Mouse (Mus musculus) embryonic stem cell, embryonic (primary cell): ENCODE measurements around the gene Nlgn1.

Experiments used
- CTCF ChIA-PET, 4 experiments: fragments of 300-600 bp in 2 of 4; fragments of 350-600 bp in 2 of 4; sonication (Branson Sonifier 250); formaldehyde crosslinking; loops; one replicate each; lab custom pipeline; 2022; ENCODE audit warnings: inconsistent platforms in 2 of 4; lab: Charles Lee
- POLR2A ChIA-PET, 4 experiments: fragments of 300-600 bp in 2 of 4; fragments of 350-600 bp in 2 of 4; sonication (Branson Sonifier 250); formaldehyde crosslinking; loops; one replicate each; lab custom pipeline; 2022; ENCODE audit warnings: antibody characterized with exemption in 4 of 4, inconsistent platforms in 1 of 4; lab: Charles Lee

Nlgn1 gene

DNA sequence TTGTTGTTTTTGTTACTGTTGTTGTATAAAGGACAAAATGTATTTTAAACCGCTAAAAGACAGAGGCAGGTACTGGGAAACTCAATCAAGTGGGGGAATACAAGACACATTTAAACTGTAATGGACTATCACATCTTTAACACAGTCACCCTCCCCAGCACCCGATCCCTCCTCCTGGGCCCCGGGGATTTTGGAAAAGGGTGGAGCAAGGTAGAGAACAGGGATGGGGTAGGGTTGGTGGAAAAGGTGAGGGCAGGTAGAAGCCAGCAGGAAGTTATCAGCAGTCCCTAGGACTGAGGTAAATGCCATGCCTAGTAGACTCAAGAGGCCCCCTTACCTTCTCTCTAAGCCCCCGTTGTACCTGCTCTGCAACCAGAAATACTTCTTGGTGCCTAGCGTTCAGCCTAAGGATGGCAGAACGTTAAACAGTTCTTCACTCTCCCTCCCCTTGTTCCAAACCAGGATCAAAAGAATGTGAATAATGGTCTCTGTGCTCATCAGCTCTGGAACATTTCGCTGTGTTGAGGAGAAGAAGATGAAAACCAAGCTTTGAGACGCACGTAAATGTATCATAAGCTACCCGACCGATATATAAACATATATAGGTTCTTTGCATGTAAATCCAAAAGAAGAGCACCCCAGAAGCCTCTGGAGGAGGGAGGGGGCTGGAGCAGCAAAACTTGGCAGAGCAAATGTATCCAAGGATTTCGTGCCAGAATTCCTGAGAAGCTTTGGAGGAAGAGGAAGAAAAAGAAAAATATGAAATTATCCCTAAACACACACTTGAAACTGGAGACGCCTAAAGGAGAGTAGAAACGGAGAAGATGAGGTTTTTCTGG, at the start of gene Nlgn1:
Gene Nlgn1, minus strand, starts transcription at position 61 of the 839 bp plus-strand sequence.
- POLR2A ChIA-PET, result interaction anchor here in 1 of 4 experiments (0.7 kb wide), 1 partner anchor 706 kb away, joined by 3 read pairs; no protein-coding TSS in a partner anchor
- CTCF ChIA-PET, result no interaction called here

DNA sequence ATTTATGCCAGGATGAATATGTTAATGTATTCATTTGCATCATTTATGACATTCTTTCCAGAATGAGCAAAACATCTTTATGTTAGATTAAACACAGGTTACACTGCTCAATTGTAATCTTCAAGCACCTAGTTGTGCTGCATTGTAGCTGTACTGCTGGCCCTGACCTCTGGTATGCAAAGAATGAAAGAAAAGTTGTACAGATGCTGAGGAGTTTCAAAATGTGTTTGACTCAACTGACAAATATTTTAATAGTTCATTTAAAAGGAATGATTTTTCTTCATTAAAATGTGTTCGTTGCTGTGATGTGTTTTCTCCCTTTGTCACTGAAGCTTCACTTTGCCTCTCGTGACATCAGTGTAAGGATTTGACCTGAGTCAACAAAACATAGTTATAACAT, 46.0 kb upstream of the Nlgn1 start:
- ChIA-PET POLR2A (no interaction called here), CTCF (no interaction called here)

DNA sequence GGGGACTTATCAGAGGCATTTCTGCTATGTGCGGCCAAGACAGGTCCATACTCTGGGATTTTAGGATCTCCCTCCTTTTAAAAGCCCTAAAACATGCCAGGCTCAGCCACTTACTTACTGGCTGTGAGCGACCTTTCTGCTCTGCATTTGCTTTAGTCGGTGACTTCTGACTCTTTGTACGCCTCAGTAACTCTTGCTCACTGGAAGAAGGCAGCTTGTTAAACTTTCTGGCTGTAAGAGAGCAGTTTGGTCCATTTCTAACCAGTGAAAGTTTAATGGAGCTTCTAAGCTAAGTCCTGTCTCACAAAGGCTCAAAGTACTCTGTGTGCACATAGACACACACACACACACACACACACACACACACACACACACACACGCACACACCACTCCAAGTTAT, 22.8 kb upstream of the Nlgn1 start:
- ChIA-PET POLR2A (no interaction called here), CTCF (interaction anchor here in 2 of 4 experiments (0.6 to 1.3 kb wide), 3 partner anchors 9 to 37 kb away, joined by 5 to 10 read pairs (median 10); no protein-coding TSS in a partner anchor)

DNA sequence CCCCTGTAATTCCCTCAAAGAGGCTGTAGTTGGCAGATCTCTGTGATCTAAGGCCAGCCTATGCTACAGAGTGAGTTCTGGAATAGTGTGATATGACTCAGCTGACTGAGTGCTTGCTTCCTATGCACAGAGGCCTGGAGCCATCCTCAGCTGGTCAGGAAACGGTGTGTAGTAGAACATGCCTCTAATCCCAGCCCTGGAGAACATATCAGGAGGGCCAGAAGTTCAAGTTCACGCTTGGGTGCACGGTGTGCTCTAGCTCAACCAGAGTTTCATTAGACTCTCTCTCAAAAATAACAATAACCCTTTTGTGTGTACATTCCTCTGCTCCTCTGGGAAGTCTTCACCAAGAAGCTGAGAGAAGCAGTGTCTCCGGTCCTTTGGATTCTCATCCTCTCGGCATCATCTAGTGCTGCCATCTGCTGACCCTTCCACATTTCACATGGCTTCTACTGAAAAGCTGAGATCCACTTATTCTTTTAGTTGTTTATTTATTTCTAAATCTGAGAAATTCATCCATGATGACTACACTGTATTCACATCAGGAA, 22.3 kb upstream of the Nlgn1 start:
- CTCF ChIA-PET, result interaction anchor here in 2 of 4 experiments (0.6 to 1.3 kb wide), 3 partner anchors 9 to 37 kb away, joined by 5 to 10 read pairs (median 10); no protein-coding TSS in a partner anchor
- POLR2A ChIA-PET, result no interaction called here

DNA sequence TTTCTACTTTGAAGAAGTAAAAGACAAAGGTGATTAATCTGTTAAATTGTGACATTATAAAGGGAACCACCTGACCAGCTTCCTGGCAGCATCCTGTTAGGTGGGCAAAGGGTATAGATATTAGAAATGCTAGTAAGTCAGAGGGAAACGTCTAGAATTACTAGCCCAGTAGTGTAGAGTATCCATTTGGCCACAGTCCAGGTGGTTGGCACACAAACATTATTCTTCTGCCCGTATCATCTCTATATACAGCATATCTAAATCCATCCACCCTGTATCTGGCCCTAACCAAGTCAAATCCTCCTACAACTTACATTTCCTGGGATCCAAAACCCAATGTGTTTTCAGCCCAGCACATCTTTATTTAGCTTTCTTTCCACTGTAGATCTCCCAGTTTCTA, 5.2 kb upstream of the Nlgn1 start:
- CTCF ChIA-PET, result no interaction called here
- POLR2A ChIA-PET, result interaction anchor here in 1 of 4 experiments (0.6 kb wide), 1 partner anchor 1022 kb away, joined by 4 read pairs; no protein-coding TSS in a partner anchor

DNA sequence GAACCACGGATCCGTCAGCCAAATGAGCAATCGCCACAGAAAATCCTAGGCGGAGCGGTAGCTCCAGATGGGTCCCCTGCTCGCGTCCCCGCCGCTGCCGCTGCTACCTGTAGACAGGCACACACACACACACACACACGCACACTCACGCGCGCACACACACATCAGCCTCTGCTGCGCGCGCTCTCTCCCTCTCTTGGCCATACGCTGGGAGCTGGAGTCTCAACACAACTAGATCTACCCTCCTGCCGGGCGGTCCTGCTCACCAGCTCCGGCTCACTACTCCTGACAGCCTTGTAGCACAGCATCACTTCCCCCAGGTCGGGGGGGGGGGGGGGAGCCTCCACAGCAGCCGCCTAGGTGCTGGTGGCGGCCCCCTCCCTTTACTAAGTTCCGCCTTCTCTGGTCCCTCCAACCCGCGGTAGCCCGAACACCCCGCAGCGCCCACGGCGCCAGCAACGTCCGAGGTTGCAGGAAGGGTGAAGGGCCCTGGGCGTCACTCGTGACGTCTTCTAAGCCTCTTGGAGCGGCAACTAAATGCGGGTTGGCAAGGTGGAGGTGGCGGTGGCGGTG, 1.1 kb upstream of the Nlgn1 start:
- ChIA-PET CTCF (no interaction called here), POLR2A (interaction anchor here in 2 of 4 experiments (0.6 to 0.7 kb wide), 2 partner anchors 705 to 1374 kb away, joined by 3 read pairs; no protein-coding TSS in a partner anchor)

DNA sequence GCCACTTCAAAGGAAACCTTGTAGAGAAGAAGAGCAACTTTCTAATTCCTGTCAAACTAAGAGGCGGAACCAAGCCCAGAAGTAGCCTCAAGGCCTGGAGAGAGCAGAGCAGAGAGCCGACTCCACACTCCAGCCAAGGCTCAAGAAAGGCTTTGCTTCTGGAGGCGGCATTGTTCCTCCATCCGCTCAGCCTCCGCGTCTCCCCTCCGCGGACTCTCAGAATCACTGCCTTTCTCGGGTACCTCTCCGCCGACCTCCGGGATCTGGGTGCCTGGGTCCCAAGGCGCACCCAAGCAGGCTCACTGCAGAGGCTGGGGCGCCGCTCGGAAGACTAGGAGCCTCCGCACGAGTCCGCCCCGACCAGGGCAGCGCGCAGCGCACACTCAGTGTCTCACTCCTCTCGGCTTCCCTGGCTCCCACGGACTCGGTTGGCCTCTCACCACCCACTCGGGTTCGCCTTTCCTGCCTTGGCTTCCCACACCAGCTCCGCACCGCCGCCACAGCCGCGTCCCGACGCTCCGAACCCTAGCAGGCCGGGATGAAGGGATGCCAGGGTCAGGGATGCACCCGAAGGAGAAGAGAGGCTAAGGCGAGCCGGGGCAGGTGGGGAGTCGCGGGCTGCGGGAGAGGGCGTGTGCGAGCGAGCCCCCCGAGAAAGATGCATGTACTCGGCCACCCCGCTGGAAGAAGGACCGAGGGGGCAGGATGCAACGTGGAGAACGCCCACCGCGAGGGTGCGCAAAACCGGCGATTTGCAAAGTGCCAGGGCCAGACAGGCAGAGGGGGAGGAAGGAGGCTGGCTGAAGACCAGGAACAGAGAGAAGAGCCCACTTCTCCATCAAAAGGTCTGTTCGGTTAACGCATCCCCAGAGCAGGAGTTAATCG, 841 bp downstream of the Nlgn1 start:
- CTCF ChIA-PET, result interaction anchor here in 1 of 4 experiments (0.6 kb wide), 1 partner anchor 179 kb away, joined by 9 read pairs; no protein-coding TSS in a partner anchor
- POLR2A ChIA-PET, result no interaction called here

DNA sequence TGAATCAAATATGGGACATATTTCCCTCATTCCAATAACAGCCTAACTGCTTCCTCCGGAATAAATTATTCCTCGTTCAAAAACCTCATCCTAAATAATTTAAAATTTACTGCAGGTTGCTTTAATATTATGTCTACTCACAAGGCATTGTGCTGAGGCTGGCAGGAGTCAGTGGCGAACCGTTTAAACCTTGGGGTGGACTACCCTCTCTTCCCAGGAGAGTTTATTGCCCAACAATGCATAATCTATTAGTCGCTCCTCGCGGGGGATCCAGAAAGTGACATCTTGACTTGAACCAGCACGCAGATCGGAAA, 1.4 kb downstream of the Nlgn1 start:
- POLR2A ChIA-PET, result no interaction called here
- CTCF ChIA-PET, result interaction anchor here in 1 of 4 experiments (0.6 kb wide), 1 partner anchor 178 kb away, joined by 9 read pairs; no protein-coding TSS in a partner anchor

DNA sequence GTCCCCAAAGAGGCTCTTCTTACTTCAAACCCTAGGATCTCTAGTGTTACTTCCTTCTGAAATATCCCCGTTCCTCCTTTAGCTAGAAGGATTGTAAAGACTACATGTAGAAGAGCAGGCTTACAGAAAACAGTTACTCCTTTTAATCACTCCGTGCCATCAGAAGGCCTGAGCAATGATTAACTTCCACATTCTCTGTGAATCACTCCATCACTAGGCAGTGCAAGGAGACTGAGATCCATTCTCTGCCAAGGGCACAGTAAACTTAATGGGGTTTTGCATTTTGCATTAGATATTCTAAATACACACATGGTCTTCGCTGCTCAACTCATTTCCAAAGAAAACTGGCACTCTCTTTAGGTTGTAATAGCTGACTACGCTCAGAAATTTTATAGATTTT, 2.2 kb downstream of the Nlgn1 start:
- POLR2A ChIA-PET, result no interaction called here
- CTCF ChIA-PET, result no interaction called here

DNA sequence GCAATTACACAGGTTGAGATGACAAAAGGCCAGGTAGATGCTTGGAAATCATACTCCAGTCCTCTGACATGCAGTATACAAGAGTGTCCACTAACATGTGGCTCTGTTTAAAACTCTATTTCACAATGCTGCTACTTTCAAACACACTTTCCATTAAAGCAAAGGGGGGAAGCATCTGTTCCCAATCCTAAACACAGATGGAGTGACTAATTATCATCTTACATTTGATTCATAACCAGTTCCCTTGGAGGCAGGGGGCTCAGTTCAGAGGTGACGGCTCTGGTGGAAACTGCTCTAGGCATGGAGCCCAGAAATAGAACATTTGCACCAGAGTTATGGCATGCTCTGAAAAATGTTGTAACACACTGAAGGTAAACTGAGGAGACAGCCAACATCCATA, 7.8 kb downstream of the Nlgn1 start:
- CTCF ChIA-PET, result no interaction called here
- POLR2A ChIA-PET, result no interaction called here

DNA sequence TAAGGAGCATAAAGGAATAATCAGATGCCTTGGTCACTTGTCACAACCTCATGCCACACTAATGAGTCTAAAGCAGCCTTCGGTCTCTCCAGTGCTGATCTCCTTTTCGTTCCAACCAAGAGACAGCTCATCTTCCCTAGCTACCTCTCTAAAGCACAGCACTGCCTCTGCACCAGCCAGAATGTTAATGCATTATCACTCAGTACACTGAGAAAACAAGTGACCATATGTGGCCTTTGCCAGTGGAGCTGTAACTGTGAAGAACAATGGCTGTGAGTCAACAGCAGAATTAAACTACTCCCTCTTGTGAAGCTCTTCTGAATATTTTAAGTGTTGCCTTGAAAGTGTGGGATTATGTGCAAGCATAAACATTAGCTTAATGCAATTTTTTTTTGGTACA, 14.9 kb downstream of the Nlgn1 start:
- POLR2A ChIA-PET, result interaction anchor here in 1 of 4 experiments (0.7 kb wide), 1 partner anchor 360 kb away, joined by 4 read pairs; no protein-coding TSS in a partner anchor

DNA sequence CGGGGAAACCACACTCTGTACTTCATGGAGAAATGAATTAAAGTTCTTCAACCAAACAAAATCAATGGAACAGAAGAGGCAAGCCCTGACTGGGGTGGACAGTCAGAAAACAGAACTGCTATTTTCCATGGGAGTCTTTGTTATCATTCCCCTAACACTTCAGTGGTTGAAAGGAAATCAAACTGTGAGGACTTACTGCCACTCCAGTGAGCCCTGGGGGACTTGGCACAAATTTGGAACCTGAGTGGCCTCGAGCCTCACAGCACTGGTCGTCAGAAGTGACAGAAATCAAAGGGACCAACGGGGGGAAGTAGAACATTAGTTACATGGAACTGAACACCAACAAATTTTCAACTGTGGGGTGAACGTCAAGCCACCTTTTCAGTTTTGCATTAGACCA, 34.4 kb downstream of the Nlgn1 start:
- POLR2A ChIA-PET, result no interaction called here
- CTCF ChIA-PET, result no interaction called here

More for the DNA sequence above, 14.9 kb downstream of the Nlgn1 start:
- CTCF ChIA-PET, result interaction anchor here in 1 of 4 experiments (0.6 kb wide), 1 partner anchor 38 kb away, joined by 10 read pairs; no protein-coding TSS in a partner anchor

DNA sequence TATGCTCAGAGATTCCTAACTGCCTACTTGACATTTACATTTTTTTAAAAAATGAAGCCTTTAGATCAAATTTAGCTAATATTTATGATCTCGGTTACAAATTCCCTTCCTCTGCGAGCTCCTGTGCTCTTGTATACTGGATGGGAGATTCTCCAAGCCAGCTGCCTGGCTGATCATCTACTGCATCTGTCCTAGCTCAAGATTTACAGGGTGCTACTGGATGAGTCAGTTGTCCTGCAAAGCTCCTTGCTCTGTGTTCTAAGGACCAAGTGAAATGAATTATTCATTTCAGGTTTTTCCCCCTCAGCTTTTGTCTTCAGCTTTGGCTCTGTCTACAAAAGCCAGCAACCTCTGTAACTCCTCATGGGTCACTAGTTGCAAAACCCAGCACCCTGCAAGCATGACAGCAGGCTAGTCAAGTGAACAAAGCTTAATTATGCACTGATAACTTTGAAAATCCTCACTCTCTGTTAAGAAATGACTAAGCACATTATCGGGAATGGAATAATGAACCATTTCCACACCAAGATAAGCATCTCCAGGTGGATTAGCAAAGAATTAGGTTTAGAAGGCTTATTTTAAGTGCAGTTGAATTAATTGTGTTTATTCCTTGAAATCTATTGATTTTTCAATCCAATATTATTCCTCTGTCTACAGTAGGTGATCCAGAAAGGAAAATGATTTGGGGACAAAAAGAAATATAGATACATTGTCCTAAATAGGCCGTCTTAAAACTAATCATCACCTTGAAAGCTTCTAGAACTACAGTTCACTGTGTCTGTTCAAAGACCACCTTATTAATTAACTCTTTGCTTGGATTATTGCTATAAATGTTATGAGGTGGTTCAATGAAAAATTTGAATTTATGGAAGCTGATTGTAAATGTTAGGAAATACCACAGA, 61.1 kb downstream of the Nlgn1 start:
- CTCF ChIA-PET, result no interaction called here
- POLR2A ChIA-PET, result no interaction called here

DNA sequence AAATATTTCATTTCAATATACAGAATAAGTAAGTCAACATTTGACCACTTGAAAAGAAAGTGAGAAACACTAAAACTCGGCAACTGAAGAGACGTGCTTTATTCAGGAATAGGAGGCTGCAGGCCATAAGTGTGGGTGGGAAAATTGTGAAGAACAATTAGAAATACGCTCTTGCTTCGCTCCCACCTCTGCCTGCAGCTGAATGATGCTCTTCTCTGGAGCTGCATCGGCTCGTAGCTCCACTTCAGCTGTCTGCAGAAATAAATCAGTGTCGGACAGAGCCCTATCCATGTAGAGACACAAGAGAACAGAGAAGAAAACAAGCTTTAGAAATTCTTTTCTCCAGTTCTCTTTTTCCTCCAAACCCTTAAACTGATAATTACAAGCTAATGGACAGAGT, 85.7 kb downstream of the Nlgn1 start:
- CTCF ChIA-PET, result no interaction called here
- POLR2A ChIA-PET, result no interaction called here

DNA sequence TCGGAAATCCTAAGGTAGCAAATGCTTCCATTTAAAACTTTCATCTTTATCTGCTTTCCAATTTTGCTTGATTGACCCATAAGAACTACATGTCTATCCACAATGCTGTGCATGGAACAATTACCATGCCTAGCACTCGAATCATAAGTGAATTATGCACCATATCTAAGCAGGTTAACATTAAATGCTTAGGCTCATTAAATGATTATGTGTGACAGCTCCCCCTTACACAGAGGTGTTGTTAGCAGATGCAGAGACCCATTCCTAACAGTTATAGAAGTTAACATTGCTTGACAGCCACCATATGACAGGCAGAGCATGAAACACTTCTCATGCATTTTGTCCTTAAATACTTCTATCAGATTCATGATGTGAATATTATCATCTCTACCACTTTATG, 89.0 kb downstream of the Nlgn1 start:
- ChIA-PET POLR2A (no interaction called here), CTCF (no interaction called here)

DNA sequence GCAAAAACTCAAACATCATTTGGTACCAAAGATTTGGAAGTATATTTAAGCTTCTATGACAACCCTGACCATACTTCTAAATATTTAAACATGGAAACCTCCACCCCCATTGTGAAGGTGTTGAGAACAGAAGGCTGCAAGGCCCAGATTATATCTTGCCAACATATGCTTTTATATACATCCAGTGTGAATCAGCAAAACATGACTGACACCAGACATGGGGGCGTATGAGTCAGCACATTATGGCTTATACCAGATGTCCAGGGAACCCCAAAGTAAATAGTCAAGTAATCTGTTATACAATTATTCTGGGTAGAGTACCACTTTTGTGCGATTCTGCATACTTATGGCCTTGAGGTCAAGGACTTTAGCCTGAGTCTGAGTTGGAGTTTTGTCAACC, 102.3 kb downstream of the Nlgn1 start:
- POLR2A ChIA-PET, result no interaction called here
- CTCF ChIA-PET, result no interaction called here

DNA sequence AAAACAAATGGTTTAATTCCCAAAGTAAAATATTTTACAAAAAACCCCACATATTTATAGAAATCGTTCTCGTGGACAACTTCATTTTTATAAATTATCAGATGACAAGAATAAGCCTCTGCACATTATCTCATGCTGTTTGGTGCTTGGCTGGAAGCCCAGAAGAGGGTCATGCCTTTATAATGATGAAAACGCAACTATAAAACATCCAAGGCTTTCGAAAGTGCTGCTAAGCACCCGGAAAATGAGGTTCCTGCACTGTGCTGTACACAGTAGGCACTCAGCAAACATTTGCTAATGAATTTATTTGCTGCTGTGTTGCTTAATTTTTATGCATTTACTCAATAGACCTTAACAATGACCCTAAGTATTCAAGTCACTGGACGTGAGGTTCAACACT, 103.4 kb downstream of the Nlgn1 start:
- POLR2A ChIA-PET, result no interaction called here
- CTCF ChIA-PET, result no interaction called here

DNA sequence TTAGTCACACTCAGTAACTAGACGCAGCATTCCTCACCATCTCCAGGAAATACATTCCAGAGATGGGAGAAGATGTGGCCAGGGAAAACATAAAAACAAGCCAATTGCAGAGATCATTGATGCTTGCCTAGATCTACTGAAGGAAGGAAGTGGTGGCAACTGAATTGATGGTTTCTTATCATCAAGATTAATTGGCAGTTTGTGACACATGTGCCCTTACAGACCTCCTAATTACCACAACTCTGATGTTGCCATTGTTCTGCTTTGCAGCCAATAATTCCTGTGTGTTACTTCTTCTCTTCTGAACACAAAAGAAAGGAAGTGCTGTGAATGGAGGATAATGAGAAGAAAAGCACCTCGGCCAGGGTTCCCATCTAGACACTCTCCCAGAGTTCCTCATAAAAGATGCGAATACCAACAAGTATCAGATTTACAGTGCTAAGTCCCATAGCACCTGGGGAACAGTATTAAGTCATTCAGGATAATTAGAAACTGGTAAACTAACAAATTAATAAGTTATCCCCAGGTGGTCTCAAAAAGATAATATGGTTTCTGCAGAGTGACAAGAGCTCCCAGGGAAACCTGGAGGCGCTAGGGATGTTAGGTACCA, 104.0 kb downstream of the Nlgn1 start:
- CTCF ChIA-PET, result no interaction called here
- POLR2A ChIA-PET, result no interaction called here
